Mouse (Mus musculus) ES-E14 (cell line): ENCODE measurements around the gene Gm10190. TPM values are rescaled to one million over a fixed set of nuclear protein-coding genes. Genes with fewer than 3 reads are reported as not detected.

Experiments
- DNase-seq: peaks from one replicate; pipeline ENCODE4 v3.0.0-alpha.2; 2013; ENCODE audit warnings: low read depth, low spot score
- H3K27ac ChIP-seq: 2 replicates; pipeline ENCODE4 v1.5.1; 2012; ENCODE audit warnings: low read depth, mild to moderate bottlenecking, low read length, moderate library complexity, mixed read lengths; ENCODE audit not compliant: poor library complexity, insufficient read depth, severe bottlenecking
- H3K36me3 ChIP-seq: 2 replicates; pipeline ENCODE4 v1.6.1; 2012; ENCODE audit warnings: mild to moderate bottlenecking, low read length, moderate library complexity, mixed read lengths; ENCODE audit not compliant: control insufficient read depth, poor library complexity, insufficient read depth, severe bottlenecking
- H3K4me1 ChIP-seq, 2 experiments: fragments of 150-350 bp in 1 of 2; sonication (generic) in 1 of 2; 2 replicates each; pipeline ENCODE4 v1.6.1; 2012; ENCODE audit warnings: low read length in 2 of 2, mild to moderate bottlenecking in 1 of 2, mixed read lengths in 1 of 2; ENCODE audit not compliant: control insufficient read depth in 2 of 2, insufficient read depth in 2 of 2, poor library complexity in 1 of 2
- H3K4me3 ChIP-seq, 2 experiments: fragments of 150-350 bp in 1 of 2; sonication (generic) in 1 of 2; 2 replicates each; pipeline ENCODE4 v1.5.1; 2012; ENCODE audit warnings: low read length in 2 of 2, low read depth in 1 of 2, mild to moderate bottlenecking in 1 of 2, mixed read lengths in 1 of 2; ENCODE audit not compliant: insufficient read depth in 1 of 2, poor library complexity in 1 of 2, severe bottlenecking in 1 of 2
- H3K9ac ChIP-seq: 2 replicates; pipeline ENCODE4 v1.6.1; 2012; ENCODE audit warnings: low read depth, mild to moderate bottlenecking, low read length, mixed read lengths; ENCODE audit not compliant: poor library complexity, insufficient read depth, severe bottlenecking
- H3K9me3 ChIP-seq: fragments of 150-350 bp; sonication (generic); 2 replicates; pipeline ENCODE4 v1.6.1; 2012; ENCODE audit warnings: low read depth, mild to moderate bottlenecking, low read length; ENCODE audit not compliant: control insufficient read depth, insufficient read depth
- CHD2 ChIP-seq: IDR thresholded peaks from 2 replicates; pipeline ENCODE4 v1.6.1; 2014; ENCODE audit warnings: mild to moderate bottlenecking, low read depth, low read length, inconsistent platforms
- HCFC1 ChIP-seq: IDR thresholded peaks from 2 replicates; pipeline ENCODE4 v1.6.1; 2012; ENCODE audit warnings: low read length, inconsistent platforms, borderline replicate concordance; ENCODE audit not compliant: insufficient read depth
- MAFK ChIP-seq: IDR thresholded peaks from 2 replicates; pipeline ENCODE4 v1.6.1; 2014; ENCODE audit warnings: mild to moderate bottlenecking, low read depth, low read length, inconsistent platforms; ENCODE audit not compliant: insufficient read depth
- ZC3H11A ChIP-seq: IDR thresholded peaks from 2 replicates; pipeline ENCODE4 v1.6.1; 2012; ENCODE audit warnings: low read depth, mild to moderate bottlenecking, inconsistent platforms, low read length, borderline replicate concordance
- ZNF384 ChIP-seq: IDR thresholded peaks from 2 replicates; pipeline ENCODE4 v1.6.1; 2012; ENCODE audit warnings: low read depth, low read length, inconsistent platforms
- in situ Hi-C, 2 experiments: fragments of 600-800 bp; cut with MboI; formaldehyde crosslinking; loops; one replicate each; pipeline ENCODE4 v1.15.1; 2025; ENCODE audit warnings: low sequenced_read_pairs in 2 of 2, inconsistent platforms in 1 of 2; ENCODE audit not compliant: unreplicated experiment in 2 of 2
- total RNA-seq: library from RNA; depleted of rRNA; stranded (reverse); fragments of 300-350 nt; gene quantifications from 2 replicates; pipeline ENCODE4 v1.2.3, GENCODE M21; 2012; rRNA removed

The Gm10190 gene
- total RNA-seq: not detected in 2 replicates

DNA sequence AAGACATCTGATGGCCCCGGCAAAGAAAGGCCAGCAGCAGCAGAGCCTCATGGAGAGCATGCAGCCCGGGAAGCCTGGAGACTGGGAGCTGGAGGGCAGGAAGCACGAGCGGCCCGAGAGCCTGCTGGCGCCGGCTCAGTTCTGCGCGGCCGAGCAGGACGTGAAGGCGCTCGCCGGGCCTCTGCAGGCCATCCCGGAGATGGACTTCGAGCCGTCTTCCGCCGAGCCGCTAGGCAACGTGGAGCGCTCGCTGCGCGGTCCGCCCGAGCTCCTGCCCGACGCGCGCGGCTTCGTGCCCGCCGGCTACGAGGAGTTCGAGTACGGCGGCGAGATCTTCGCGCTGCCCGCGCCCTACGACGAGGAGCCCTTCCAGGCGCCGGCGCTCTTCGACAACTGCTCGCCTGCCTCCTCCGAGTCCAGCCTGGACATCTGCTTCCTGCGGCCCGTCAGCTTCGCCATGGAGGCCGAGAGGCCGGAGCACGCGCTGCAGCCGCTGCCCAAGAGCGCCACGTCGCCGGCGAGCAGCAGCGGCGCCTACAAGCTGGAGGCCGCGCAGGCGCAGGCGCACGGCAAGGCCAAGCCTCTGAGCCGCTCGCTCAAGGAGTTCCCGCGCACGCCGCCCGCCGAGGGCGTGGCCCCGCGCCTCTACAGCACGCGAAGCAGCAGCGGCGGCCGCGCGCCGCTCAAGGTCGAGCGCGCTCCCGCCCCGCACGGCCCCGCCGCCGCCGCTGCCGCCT, at the start of gene Gm10190:
Gene Gm10190, minus strand, starts transcription at position 553 of the 737 bp plus-strand sequence.
- Histone ChIP-seq H3K4me3 (peak within 1 kb of the TSS; percentile 50 to 56), H3K36me3 (no peaks in the 10 kb centered on the region), H3K9me3 (no peaks in the 10 kb centered on the region), H3K27ac (no peak within 1 kb of the TSS), H3K4me1 (peaks cover 0 to 3% of the 10 kb centered on the region in 2 experiments; a peak in 1 of 4 replicates), H3K9ac (peak within 1 kb of the TSS; percentile 62)
- TF ChIP-seq CHD2: no peak
- TF ChIP-seq MAFK: no peak
- TF ChIP-seq ZNF384: no peak
- 0 out of 2 replicates have a peak, but pooled peaks have one; percentile 35 for TF ChIP-seq HCFC1
- TF ChIP-seq ZC3H11A: no peak
- DNase-seq: peak; percentile 63
- in situ Hi-C loops: no loop called here

GRCm38 (mm10) chr17:80420998-80421397, 47.7 kb upstream of the Gm10190 start:
- no peak overlapping the region for H3K9ac ChIP-seq
- no peak overlapping the region for H3K27ac ChIP-seq
- TF ChIP-seq CHD2: no peak
- TF ChIP-seq ZNF384: no peak
- TF ChIP-seq HCFC1: no peak
- no peak for TF ChIP-seq MAFK
- no peak for TF ChIP-seq ZC3H11A
- H3K4me1 ChIP-seq: no peaks in the 10 kb centered on the region; a peak in 1 of 4 replicates
- H3K4me3 ChIP-seq: no peak overlapping the region
- in situ Hi-C loops: no loop called here
- H3K9me3 ChIP-seq: no peaks in the 10 kb centered on the region
- no peak for DNase-seq
- H3K36me3 ChIP-seq: peaks cover 10% of the 10 kb centered on the region

DNA sequence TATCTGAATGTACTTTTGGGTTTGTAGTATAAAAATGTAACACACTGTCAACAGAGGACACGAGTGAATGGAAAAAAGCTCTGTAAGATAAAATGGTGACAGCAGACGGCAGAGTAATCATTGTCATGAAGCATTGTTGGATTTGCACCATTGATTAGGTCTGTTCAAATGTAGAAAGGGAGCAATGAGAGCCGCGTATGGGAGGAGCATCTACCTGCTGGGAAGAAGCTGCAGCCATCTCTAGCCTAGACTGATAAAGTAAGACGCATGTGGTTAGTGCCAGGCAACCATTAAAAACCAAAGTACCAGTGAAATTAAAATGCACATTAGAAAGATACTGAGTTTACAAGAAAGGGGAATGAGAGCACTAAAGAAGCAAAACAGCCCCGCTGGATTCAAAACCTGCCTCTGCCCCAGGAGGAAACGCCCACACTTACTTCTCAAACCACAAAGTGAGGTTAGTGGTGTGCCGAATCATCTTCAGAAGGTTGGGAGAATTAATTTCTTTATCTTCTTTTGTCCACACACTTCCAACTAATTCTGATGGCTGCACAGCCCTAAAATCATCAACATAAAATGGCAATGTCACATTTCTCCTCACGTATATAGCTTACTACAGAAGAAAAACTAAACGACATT, 45.4 kb upstream of the Gm10190 start:
- TF ChIP-seq ZC3H11A (no peak), HCFC1 (no peak), ZNF384 (no peak), MAFK (no peak), CHD2 (no peak)
- no peak overlapping the region for H3K4me3 ChIP-seq
- no peak overlapping the region for H3K27ac ChIP-seq
- no peaks in the 10 kb centered on the region; a peak in 1 of 4 replicates for H3K4me1 ChIP-seq
- no peaks in the 10 kb centered on the region for H3K9me3 ChIP-seq
- H3K9ac ChIP-seq: no peak overlapping the region
- DNase-seq: no peak
- in situ Hi-C loops: no loop called here
- H3K36me3 ChIP-seq: peaks cover 16% of the 10 kb centered on the region

DNA sequence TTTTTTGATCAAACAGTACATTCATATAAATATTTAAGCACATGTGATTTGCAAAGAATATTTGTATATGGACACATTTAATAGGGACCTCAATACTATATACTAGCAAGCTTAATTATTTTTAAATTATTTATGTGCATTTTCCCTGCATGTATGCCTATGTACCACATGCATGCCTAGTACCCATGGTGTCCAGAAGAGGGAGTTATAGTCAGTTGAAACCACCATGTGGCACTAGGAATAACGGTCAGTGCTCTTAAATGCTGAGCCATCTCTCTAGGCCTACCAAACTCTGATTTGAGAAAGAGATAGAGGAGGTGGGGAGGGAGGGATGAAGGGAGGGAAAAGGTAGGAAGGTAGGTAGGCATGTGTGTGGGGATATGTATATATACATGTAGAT, 37.8 kb upstream of the Gm10190 start:
- no peak for DNase-seq
- no peak overlapping the region for H3K9ac ChIP-seq
- H3K9me3 ChIP-seq: no peaks in the 10 kb centered on the region
- in situ Hi-C loops: no loop called here
- H3K4me1 ChIP-seq: no peaks in the 10 kb centered on the region
- H3K27ac ChIP-seq: no peak overlapping the region
- no peak overlapping the region for H3K4me3 ChIP-seq
- TF ChIP-seq CHD2: no peak
- TF ChIP-seq MAFK: no peak
- TF ChIP-seq ZC3H11A: no peak
- TF ChIP-seq HCFC1: no peak
- no peak for TF ChIP-seq ZNF384
- H3K36me3 ChIP-seq: peaks cover 19% of the 10 kb centered on the region
